ENCODE assay signal across 21 mouse cellular contexts in genomic region chr2:168123652-168124051, GRCm38 (mm10). TPM values are rescaled to one million over a fixed set of nuclear protein-coding genes. Genes with fewer than 3 reads are reported as not detected.
DNase-seq lines count a peak whose midpoint lies in the region; ATAC-seq and TF ChIP-seq lines count a peak whose summit lies in the region.
"Had no signal": no experiment of that assay in that cellular context is flagged by ENCODE, and none has a peak within 500 bp of the region (broad histone marks: within the 10 kb centered on the region; RNA-seq: fewer than 3 reads in every experiment).

No protein-coding gene starts in this region.

- 77% methylated on average over 6 of the region's 6 CpGs for WGBS in heart, embryonic 14.5 days
- WGBS in heart, adult 2 months: 91% methylated on average over 6 of the region's 6 CpGs
- WGBS in kidney, postnatal 0 days: 51% methylated on average over 6 of the region's 6 CpGs

- H3K9ac ChIP-seq in heart, embryonic 14.5 days (ENCODE audit: low read length): no peak overlapping the region
- H3K9ac ChIP-seq in heart, adult 2 months (ENCODE audit: low read depth, low read length): no peak overlapping the region
- no peak overlapping the region for H3K9ac ChIP-seq in kidney, postnatal 0 days (ENCODE audit: low read depth, low read length)
- H3K9ac ChIP-seq: forebrain, embryonic 13.5 days; intestine, embryonic 15.5 days; midbrain, embryonic 15.5 days; neural tube, embryonic 13.5 days; stomach, embryonic 15.5 days had no signal

- intact Hi-C loops in heart, adult 2 months (cut with DNase I): no loop called here

- H3K9me3 ChIP-seq in heart, embryonic 14.5 days (ENCODE audit: control insufficient read depth, low read length): no peaks in the 10 kb centered on the region
- no peaks in the 10 kb centered on the region for H3K9me3 ChIP-seq in kidney, postnatal 0 days (replicated peaks; ENCODE audit: low read length)
- H3K9me3 ChIP-seq: forebrain, embryonic 13.5 days; intestine, embryonic 15.5 days; midbrain, embryonic 15.5 days; neural tube, embryonic 13.5 days; stomach, embryonic 15.5 days had no signal

- H3K79me2 ChIP-seq in heart, adult 2 months (replicated peaks; ENCODE audit: control insufficient read depth, insufficient read depth, low read length): no peaks in the 10 kb centered on the region

- H3K4me2 ChIP-seq in heart, embryonic 14.5 days (ENCODE audit: low read length): no peak overlapping the region
- no peak overlapping the region for H3K4me2 ChIP-seq in kidney, postnatal 0 days (ENCODE audit: low read length)
- H3K4me2 ChIP-seq: forebrain, embryonic 13.5 days; intestine, embryonic 15.5 days; midbrain, embryonic 15.5 days; neural tube, embryonic 13.5 days; stomach, embryonic 15.5 days had no signal

- peak overlapping the region; percentile 61 to 75; a peak in 3 of 4 replicates for H3K27ac ChIP-seq in heart, embryonic 14.5 days (replicated peaks in 1 of 2; ENCODE audit: control insufficient read depth in 1 of 2, insufficient read depth in 1 of 2, low read depth in 2 of 2, low read length in 2 of 2)
- no peak overlapping the region for H3K27ac ChIP-seq in heart, adult 2 months
- H3K27ac ChIP-seq in kidney, postnatal 0 days: peak overlapping the region; percentile 54; the same call in 1 of the 2 replicates
- H3K27ac ChIP-seq: forebrain, embryonic 13.5 days; intestine, embryonic 15.5 days; midbrain, embryonic 15.5 days; neural tube, embryonic 13.5 days; stomach, embryonic 15.5 days had no signal

- no peak for TF ChIP-seq EP300 in heart, adult 2 months (IDR thresholded peaks at IDR 0.05; ENCODE audit: insufficient read depth, low read depth, low read length)

- peaks cover 23 to 25% of the 10 kb centered on the region in 2 experiments for H3K4me1 ChIP-seq in heart, embryonic 14.5 days (ENCODE audit: control insufficient read depth in 2 of 2, insufficient read depth in 2 of 2, low read length in 2 of 2)
- H3K4me1 ChIP-seq in heart, adult 2 months (ENCODE audit: control insufficient read depth, insufficient read depth, low read length): no peaks in the 10 kb centered on the region
- no peaks in the 10 kb centered on the region for H3K4me1 ChIP-seq in kidney, postnatal 0 days (replicated peaks; ENCODE audit: insufficient read depth, low read length)

- TF ChIP-seq CTCF in heart, adult 2 months (IDR thresholded peaks at IDR 0.05): no peak
- no peak for TF ChIP-seq CTCF in kidney, postnatal 0 days (IDR thresholded peaks at IDR 0.05; ENCODE audit: low read depth)

- H3K27me3 ChIP-seq in heart, embryonic 14.5 days (ENCODE audit: control insufficient read depth, insufficient read depth, low read length): no peaks in the 10 kb centered on the region
- no peaks in the 10 kb centered on the region for H3K27me3 ChIP-seq in heart, adult 2 months (ENCODE audit: control insufficient read depth, insufficient read depth, low read length)
- H3K27me3 ChIP-seq in kidney, postnatal 0 days (ENCODE audit: insufficient read depth, low read length): no peaks in the 10 kb centered on the region
- H3K27me3 ChIP-seq: forebrain, embryonic 13.5 days; intestine, embryonic 15.5 days; midbrain, embryonic 15.5 days; neural tube, embryonic 13.5 days; stomach, embryonic 15.5 days had no signal

- no peak for TF ChIP-seq POLR2A in heart, adult 2 months (IDR thresholded peaks at IDR 0.05; ENCODE audit: insufficient read depth, low read depth, low read length)

- ATAC-seq in heart, embryonic 14.5 days (ENCODE audit: insufficient number of reproducible peaks, insufficient read depth, low FRiP score, low read depth): no peak
- no peak for ATAC-seq in kidney, postnatal 0 days (replicated peaks; ENCODE audit: low FRiP score, low read depth)
- ATAC-seq: activated CD4-positive, CD25-positive, alpha-beta regulatory T cell, adult 4 months; forebrain, embryonic 13.5 days; hindbrain, embryonic 16.5 days; intestine, embryonic 15.5 days; midbrain, embryonic 15.5 days had no signal

- no peaks in the 10 kb centered on the region for H3K36me3 ChIP-seq in heart, embryonic 14.5 days (ENCODE audit: control insufficient read depth, insufficient read depth, low read length)
- H3K36me3 ChIP-seq in heart, adult 2 months (ENCODE audit: control insufficient read depth, insufficient read depth, low read length): no peaks in the 10 kb centered on the region
- no peaks in the 10 kb centered on the region for H3K36me3 ChIP-seq in kidney, postnatal 0 days (ENCODE audit: insufficient read depth, low read length)
- H3K36me3 ChIP-seq: intestine, embryonic 15.5 days; midbrain, embryonic 15.5 days; neural tube, embryonic 13.5 days; stomach, embryonic 15.5 days had no signal

- H3K4me3 ChIP-seq in heart, embryonic 14.5 days (ENCODE audit: control insufficient read depth in 1 of 2, insufficient read depth in 1 of 2, low read depth in 1 of 2, low read length in 2 of 2): no peak overlapping the region
- no peak overlapping the region for H3K4me3 ChIP-seq in heart, adult 2 months
- no peak overlapping the region for H3K4me3 ChIP-seq in kidney, postnatal 0 days (replicated peaks; ENCODE audit: low read depth, low read length)
- H3K4me3 ChIP-seq: forebrain, embryonic 13.5 days; intestine, embryonic 15.5 days; midbrain, embryonic 15.5 days; myocyte; neural tube, embryonic 13.5 days; stomach, embryonic 15.5 days had no signal

- peak; percentile 28 to 31 for DNase-seq in adrenal gland, postnatal 36 days
- DNase-seq in adrenal gland, postnatal 10 days: no peak
- DNase-seq in heart, adult 2 months: no peak
- DNase-seq in kidney, postnatal 0 days (ENCODE audit: low spot score): peak; percentile 70
- no peak for DNase-seq in kidney, adult 18-20 months
- DNase-seq in brain, adult 2 months (ENCODE audit: low read depth, low spot score): peak; percentile 55
- no peak for DNase-seq in liver
- DNase-seq: adrenal gland, adult 8-10 months; cerebellum, adult 9-10 months; heart, postnatal 36 days; kidney, postnatal 36 days; lung, postnatal 4 days had no signal

RNA-seq across cellular contexts. Expression of gene Pard6b, which starts 42.8 kb away (rescaled TPM):
- total RNA-seq in adrenal gland, postnatal 36 days (2021): 1 to 10 TPM in 1 of 2 experiments, under 1 TPM in 1; 0.99 to 1.3 TPM
- 1 to 10 TPM; 2.1 to 2.3 TPM for total RNA-seq in adrenal gland, postnatal 10 days (2021)
- 7.7 and 8.5 TPM in 2 replicates for polyA plus RNA-seq in heart, embryonic 14.5 days (2014; fragmentation: Nextera tagmentation; extraction: Ambion mirVana)
- 1 to 10 TPM; 2.0 to 2.2 TPM for total RNA-seq in heart, adult 2 months (2021)
- 2.4 TPM in 2 replicates for polyA plus RNA-seq in heart, adult 2 months (2012; rRNA removed)
- 28.6 and 29.6 TPM in 2 replicates for polyA plus RNA-seq in kidney, postnatal 0 days (2015; fragmentation: Nextera tagmentation; extraction: Ambion mirVana)

Comparison
In these comparisons a context has a peak if more than half of its experiments do, and no peak if none do; other contexts are left out.
1. DNase-seq: peak in adrenal gland, postnatal 36 days (2 of 2), kidney, postnatal 0 days (single experiment) and brain, adult 2 months (single experiment); none in adrenal gland, postnatal 10 days (single experiment), heart, adult 2 months (0 of 2), kidney, adult 18-20 months (single experiment) and liver (single experiment).